Mouse (Mus musculus) MN1 (cell line): ENCODE results near the gene Palm3.
"Not testable (repeated sequence)": the region's sequence is repeated elsewhere in the genome, so short reads cannot be mapped to it uniquely, and the experiment has no call there.

ENCODE experiments used
- DNase-seq: peaks from one replicate; pipeline ENCODE4 v3.0.0-alpha.2; 2016; ENCODE audit warnings: low spot score

Gene Palm3

DNA sequence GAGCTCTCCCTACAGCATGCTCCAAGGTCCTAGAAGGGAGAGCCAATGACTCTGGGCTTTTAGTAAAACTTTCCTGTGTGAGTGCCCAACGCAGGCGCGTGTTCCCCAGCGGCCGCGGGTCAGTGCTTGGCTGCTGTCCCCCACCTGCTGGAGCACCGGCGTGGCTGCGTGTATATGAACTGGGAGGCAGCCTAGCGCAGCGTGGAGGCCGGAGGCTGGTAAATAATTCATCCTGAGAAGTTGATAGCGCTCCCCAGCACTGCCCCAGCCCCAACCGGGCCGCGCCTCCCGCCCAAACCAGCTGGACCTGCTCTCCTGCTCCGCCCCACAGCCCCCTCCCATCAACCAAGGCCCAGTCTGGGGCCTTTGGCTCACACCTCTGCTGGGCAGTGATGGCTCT, at the start of gene Palm3:
TSS of gene Palm3 (plus strand) at position 376 of the 400 bp plus-strand sequence.
- no peak for DNase-seq

DNA sequence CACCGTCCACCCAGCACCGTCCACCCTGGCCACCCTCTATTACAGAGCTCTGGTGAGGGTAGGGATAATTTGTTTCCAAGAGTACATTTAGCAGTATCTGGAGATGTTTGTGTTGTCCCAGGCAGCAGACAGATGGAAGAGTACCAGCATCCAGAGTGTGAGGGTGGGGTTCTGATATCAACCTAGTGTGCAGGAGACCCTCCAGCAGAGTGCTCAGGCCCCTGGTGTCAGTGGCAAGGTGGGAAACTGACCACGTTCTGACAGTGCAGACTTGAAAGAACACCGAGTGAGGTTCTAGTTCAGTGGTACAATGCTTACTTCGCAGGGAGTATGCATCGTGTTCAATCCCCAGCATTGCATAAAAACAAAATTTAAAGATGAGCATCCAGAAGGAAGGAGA, 49.6 kb upstream of the Palm3 start:
- no peak for DNase-seq

DNA sequence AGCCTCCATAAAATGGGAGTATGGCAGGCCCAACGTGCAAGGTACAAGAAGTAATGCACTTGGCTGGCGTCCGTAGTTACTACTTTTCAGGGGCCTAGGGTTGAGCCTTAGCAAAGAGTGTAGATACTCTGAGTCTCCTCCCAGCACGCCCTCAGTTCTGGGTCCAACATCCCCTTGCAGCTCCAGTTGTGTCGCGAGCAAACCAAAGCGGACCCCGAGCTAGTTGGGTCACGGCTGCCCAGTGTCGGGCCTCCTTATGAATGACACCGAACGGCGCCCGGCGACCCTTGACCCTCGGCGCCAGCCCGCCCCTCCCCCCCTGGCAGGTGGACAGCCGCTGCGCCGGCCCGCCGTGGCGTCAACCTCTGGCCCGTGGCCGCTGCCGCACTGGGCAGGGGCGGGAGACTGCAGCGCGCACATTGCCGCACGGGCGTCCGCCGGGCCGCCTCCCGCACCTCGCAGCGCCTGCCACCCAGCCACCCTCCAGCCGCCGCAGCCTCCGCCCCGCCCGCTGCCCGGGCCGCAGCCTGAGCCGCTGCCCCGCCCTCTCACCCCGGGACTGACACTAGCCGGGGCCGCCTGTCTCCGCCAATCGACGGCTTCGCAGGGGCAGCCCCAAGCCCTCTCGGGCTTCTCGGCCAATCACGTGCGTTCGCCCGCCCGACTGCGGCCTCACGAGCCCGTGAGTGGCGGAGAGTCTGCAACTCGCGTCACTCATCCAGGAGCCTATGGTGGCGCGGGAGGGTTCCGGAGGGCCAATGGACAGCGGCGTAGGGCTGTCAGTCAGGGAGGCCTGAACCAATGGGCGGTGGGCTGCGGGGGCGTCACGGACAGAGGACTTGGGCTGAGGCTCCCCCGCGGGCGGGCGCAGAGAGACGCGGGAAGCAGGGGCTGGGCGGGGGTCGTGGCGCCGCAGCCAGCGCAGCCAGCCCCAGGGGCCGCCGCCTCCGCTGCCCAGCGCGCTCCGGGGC, 48.8 kb upstream of the Palm3 start, which contains the start of gene Prkaca:
TSS of gene Prkaca (plus strand) at position 844 of the 971 bp plus-strand sequence.
- peak; percentile 99 for DNase-seq

DNA sequence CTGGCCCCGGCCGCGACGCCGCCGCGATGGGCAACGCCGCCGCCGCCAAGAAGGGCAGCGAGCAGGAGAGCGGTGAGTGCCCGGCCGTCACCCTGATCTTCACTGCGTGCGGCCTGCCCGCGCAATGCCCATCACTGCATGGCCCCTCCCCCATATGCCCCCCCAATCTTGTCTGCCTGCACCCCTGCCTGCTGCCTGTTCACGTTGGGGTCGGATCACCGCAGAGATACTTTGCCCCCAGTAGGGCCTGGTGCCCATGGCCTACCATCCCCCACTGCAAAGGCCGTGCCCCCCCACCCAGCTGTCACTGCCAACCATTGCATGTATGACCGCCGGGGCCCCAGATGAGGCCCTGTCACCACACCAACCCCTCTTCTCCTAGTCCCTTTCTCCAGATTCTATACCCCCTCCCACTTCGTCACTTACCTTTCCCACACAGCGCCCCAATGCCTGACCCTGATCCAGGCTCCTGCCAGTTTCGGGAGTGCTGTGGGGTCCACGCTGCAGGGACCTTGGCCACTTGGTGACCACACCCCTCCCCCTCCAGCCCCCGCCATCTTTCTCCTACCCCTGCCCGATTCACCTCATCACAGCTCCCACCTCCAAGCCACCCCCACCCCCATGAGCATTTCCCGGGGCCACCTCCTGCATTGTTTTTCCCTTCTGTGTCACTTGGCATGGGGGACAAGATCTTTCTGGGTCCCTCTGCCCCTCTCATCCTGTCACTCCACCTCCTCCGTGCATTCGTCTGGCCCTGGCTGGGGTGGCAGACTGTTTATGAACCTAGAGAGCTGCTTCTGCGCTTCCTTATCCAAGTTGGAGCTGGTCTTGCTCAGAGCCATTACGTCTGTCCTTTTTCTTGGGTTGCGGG, 47.9 kb upstream of the Palm3 start:
- peak; percentile 32 for DNase-seq

DNA sequence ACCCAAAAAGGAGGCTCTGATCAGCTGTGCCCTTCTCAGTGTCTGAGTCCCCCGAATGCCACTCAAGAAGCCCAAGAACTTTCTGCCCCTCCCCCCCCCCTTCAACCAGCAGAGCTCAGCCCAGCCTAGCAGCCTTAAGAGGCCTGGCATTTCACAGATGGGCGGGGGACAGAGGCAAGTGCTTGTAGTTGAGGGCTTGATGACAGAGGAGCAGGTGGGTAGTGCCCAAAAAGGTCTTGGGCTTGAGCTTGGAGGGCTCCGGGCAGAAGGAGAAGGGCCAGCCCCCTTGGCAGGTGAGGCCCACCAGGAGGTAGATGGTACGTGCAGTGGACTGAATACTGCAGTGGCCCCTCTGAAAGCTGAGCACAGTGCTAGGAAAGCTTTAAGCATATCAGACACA, 46.8 kb upstream of the Palm3 start:
- DNase-seq, result no peak

GRCm38 (mm10) chr8:83976101-83976630, 45.1 kb upstream of the Palm3 start:
- peak; percentile 32 for DNase-seq

- no peak for DNase-seq
Observed at GRCm38 (mm10) chr8:83976779-83977350, 44.4 kb upstream of the Palm3 start.

GRCm38 (mm10) chr8:83977646-83978045, 43.6 kb upstream of the Palm3 start:
- peak; percentile 41 for DNase-seq

GRCm38 (mm10) chr8:83978200-83978599, 43.1 kb upstream of the Palm3 start:
- peak; percentile 52 for DNase-seq

DNA sequence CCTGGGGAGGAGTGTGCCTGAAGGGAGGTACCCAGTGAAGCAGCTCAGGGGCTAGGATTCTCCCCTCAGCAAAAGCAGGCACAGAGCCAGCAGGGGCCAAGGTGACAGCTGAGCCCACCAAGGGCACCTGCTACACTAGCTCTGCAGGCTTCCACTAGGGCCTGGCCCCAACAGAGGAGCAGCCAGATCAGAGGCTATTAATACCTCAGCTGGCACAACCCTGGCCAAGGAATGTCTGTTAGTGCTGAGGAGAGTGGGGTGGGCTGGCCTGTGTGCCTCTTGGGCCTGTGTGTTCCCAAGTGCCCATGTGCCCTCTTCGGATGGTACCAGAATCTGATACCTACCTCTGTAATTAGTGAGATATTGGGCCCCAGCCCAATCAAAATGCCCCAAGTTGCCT, 41.0 kb upstream of the Palm3 start:
- peak; percentile 37 for DNase-seq

- peak; percentile 35 for DNase-seq
Observed at GRCm38 (mm10) chr8:83980845-83981244, 40.4 kb upstream of the Palm3 start.

DNA sequence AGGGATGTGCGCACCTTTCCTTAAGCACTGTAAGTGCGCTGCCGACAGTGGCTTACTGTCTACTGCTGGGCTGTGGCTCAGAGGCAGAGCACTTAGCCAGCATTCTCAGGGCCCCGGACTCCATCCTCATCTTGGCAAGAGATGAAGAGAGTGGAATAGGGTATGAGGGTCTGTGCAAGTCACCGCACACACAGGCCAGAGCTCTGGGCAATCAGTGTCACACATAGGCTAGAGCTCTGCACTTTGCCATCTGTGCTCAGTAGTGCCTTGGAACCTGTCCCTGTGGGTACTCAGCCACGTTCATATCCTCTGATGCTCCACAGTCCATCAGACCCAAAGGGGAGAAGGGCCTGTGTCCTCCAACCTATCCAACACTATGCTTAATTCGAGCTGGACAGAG, 39.7 kb upstream of the Palm3 start:
- no peak for DNase-seq

DNA sequence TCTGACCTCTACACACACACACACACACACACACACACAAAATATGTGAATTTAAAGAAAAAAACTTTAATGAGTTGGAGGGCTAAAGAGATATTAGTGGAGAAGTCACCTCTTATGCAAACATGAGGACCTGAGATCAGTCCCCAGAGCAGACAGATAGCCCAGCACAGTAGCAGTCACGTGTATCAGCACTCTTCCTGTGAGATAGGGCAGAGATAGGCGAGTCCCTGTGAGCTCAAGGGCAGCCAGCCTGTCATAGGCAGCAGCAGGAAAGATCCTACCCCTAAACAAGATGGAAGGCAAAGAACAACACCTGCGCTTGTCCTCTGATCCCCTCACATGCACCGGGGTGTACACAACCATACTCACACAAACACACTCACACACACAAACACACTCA, 38.8 kb upstream of the Palm3 start:
- no peak for DNase-seq

GRCm38 (mm10) chr8:83983222-83983621, 38.0 kb upstream of the Palm3 start:
- not testable (repeated sequence) for DNase-seq

DNA sequence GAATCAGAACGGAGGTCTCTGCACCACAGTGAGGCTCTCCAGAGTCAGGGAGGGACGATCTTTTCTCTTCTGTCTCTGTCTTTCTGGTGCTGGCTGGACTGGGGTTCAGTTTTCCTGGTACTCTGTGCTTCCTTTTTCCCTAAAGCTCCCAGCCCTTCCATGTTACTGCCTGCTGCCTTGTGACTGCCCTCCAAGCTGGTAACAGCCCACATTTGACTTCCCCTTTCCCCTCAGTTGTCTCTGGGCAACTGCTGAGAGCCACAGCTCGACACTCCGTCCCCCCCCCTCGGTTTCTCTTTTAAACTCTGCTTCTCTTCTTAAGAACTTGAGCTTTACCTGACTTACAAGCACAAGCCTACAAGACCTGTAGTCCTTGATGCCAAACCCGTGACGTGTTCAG, 32.0 kb upstream of the Palm3 start:
- no peak for DNase-seq

- no peak for DNase-seq
Observed at GRCm38 (mm10) chr8:83990170-83990569, 31.1 kb upstream of the Palm3 start.

DNA sequence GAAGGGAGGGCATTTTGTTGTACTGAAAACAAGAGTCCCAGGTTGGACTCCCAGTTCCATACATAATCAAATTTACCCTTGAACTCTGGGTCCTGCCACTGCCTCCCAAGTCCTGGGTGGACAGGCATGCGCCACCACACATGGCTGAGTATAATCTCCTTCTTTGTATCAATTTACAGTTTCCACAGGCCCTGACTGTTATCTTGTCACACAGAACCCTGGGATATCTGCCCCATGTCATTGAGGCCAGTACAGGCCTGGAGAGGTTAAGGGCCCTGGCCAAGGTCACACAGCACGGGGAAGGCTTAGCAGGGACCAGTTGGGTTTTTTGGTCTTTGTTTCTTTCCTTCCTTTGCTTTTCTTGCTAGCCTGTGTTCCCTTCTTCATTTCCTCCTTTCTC, 28.8 kb upstream of the Palm3 start:
- no peak for DNase-seq

DNA sequence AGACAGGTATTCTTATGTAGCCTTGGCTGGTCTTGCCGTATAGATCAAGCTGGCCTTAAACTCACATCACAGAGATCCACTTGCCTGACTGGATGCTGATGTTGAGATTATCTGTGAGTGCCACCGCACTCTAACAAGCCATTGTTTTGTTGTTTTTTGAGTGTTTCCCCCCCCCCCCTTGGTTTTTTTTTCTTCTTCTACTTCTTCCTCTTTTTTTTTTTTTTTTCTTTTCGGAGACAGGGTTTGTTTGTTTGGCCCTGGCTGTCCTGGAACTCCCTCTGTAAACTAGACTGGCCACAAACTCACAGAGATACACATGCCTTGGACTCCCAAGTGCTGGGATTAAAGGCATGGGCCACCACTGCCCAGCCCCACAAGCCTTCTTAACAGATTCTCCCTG, 27.2 kb upstream of the Palm3 start:
- DNase-seq, result no peak

DNA sequence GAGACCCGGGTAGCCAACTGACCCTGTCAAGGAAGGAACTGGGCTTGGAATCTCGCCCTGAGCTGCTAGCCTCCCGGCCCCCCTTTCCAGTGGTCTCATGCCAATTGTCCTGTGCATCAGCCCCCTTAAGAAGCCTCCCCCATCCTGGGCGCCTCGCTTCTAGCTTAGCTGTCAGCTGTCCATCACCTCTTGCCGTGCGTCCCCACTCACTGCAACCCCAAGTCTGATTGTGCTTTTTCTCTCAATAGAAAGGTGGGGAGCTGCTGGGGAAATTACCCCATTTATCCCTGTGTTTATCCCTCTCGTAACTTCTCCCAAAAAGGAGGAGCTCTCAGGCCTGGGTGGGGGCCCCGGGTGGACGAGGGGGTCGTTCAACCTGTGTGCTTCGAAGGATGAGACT, 25.3 kb upstream of the Palm3 start:
- DNase-seq, result no peak

DNA sequence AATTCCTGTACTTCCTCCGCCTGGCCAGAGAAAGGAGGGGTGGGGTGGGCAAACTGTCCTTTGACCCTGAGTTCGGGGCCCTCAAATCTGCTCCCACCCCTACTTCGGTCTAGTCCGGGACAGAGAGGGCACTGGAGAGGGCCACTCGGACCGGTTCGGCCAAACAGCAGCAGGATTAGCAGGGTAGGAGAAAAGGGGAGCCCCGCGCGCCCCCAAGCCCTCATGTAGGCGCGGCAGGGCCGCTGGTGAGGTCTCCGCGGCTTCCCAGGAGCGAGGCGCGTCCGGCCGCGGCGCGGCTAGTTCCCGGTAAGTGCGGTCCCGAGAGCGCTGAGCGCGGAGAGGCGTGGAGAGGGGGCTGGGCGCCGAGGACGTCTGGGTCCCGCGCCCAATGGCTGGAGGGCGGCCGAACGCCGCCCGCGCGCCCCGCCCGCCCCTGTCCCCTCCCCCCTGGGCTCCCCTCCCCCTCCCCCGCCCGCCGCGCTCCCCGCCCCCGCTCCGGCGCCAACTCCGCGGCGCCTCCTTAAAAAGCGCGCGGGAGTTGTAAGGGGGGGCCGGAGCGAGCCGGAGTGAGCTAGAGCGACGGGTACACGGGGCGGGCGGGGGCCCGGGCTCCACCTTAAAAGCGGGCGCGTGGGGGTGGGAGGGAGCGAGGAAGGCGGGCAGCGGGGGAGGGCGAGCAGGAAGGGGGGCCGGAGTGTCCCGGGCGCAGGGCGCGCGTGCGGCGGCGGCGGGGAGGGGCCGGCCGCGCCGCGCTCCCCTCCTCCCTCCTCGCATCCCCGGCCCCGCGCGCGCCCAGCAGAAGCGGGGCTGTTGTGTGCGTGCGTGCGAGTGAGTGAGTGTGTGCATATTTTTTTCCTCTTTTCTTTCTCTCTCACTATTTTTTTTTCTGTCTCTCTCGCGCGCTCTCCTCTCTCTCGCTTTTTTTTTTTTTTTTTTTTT, 24.4 kb upstream of the Palm3 start:
- peak; percentile 90 for DNase-seq
